Mouse (Mus musculus) lung, postnatal 0 days (tissue): ENCODE results near the gene Pcdh9. TPM values are rescaled to one million over a fixed set of nuclear protein-coding genes. Genes with fewer than 3 reads are reported as not detected.

Source experiments
- ATAC-seq: fragments of 200-750 bp; cut with Nextera tagmentation; 2 replicates; pipeline ENCODE4 v1.8.0; 2017; ENCODE audit warnings: moderate library complexity
- DNase-seq: peaks from one replicate; pipeline ENCODE4 v3.0.0-alpha.2; 2016; ENCODE audit warnings: low spot score
- H3K27ac ChIP-seq: fragments of 300-500 bp; sonication (generic); 2 replicates; pipeline ENCODE4 v1.5.1; 2014; ENCODE audit warnings: antibody characterized with exemption, mild to moderate bottlenecking, low read length, mixed read lengths
- H3K27me3 ChIP-seq: fragments of 300-500 bp; sonication (generic); replicated peaks from 2 replicates; pipeline ENCODE4 v1.6.1; 2014; ENCODE audit warnings: low read length, mixed read lengths; ENCODE audit not compliant: insufficient read depth
- H3K36me3 ChIP-seq: fragments of 300-500 bp; sonication (generic); 2 replicates; pipeline ENCODE4 v1.6.1; 2014; ENCODE audit warnings: low read length, mixed read lengths; ENCODE audit not compliant: insufficient read depth
- H3K4me1 ChIP-seq: fragments of 300-500 bp; sonication (generic); 2 replicates; pipeline ENCODE4 v1.6.1; 2014; ENCODE audit warnings: antibody characterized with exemption, low read depth, low read length, mixed read lengths; ENCODE audit not compliant: insufficient read depth
- H3K4me2 ChIP-seq: fragments of 300-500 bp; sonication (generic); replicated peaks from 2 replicates; pipeline ENCODE4 v1.6.1; 2014; ENCODE audit warnings: low read depth, mild to moderate bottlenecking, low read length, moderate library complexity, mixed read lengths
- H3K4me3 ChIP-seq: fragments of 300-500 bp; sonication (generic); 2 replicates; pipeline ENCODE4 v1.5.1; 2014; ENCODE audit warnings: low read depth, low read length
- H3K9ac ChIP-seq: fragments of 300-500 bp; sonication (generic); replicated peaks from 2 replicates; pipeline ENCODE4 v1.6.1; 2014; ENCODE audit warnings: low read depth, mild to moderate bottlenecking
- H3K9me3 ChIP-seq: fragments of 300-500 bp; sonication (generic); 2 replicates; pipeline ENCODE4 v1.6.1; 2016; ENCODE audit warnings: low read length, mixed read lengths
- CTCF ChIP-seq: IDR thresholded peaks from 2 replicates; pipeline ENCODE4 v1.5.1; 2016; ENCODE audit warnings: antibody characterized with exemption, mild to moderate bottlenecking
- EP300 ChIP-seq: IDR thresholded peaks from 2 replicates; pipeline ENCODE4 v1.6.1; 2016; ENCODE audit warnings: antibody characterized with exemption, mild to moderate bottlenecking, control low read depth
- WGBS: fragments of 180-500 bp; shearing (Covaris S2); extraction: QIAGEN DNeasy Blood & Tissue Kit; methylation state at CpG from one replicate; pipeline ENCODE4 v1.1.7; 2014; 5-methylcytosine and 5-hydroxymethylcytosine counted together
- polyA plus RNA-seq: library from polyadenylated mRNA; unstranded; fragments of >200 nt; fragmentation: Nextera tagmentation; extraction: Ambion mirVana; gene quantifications from 2 replicates; pipeline ENCODE4 v1.2.1, GENCODE M21; 2015

Gene Pcdh9
- polyA plus RNA-seq, 1 experiment from 2014 or later = 1.4 TPM

DNA sequence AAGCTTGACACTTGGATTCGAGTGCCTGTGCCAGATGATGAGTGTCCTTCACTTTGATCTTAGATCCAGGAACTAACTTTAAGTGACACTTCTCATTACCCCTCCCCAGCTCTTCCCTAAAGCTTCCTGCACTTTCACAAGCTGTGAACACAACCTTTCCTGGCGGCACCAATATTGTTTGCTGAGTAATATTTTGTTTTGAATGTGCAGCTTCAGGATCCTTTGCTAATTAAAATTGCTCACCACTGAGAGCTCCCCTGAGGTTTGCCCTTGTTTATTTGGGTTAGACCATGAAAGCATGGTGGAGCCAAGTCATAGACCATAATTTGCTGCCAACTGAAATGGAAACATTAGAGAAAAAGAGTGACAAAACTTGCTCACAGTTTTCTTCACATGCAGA lies 543.4 kb downstream of the Pcdh9 start:
- H3K27me3 ChIP-seq = no peaks in the 10 kb centered on the region
- no peak for TF ChIP-seq EP300
- TF ChIP-seq CTCF = no peak
- DNase-seq = no peak

DNA sequence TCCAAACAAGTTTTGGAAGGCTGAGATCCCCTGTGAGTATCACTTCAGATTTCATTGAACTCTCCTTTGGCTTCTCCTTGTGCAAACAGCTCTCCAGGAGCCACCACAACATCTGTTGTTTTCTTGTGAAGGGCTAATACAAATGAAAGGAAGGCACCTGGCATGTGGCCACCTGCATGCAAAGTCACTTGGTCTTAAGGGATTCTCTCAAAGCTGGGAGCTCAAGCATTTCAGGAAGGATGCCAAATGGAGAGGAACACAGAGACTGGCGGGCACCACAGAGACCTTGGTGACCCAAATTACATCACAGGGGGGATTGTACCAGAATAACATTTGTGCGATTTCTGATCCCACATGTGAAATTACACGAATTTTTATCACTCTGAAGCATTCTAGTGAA lies 547.7 kb downstream of the Pcdh9 start:
- Histone ChIP-seq H3K4me2 (no peak overlapping the region), H3K27me3 (no peaks in the 10 kb centered on the region), H3K27ac (no peak overlapping the region), H3K4me1 (no peaks in the 10 kb centered on the region), H3K36me3 (no peaks in the 10 kb centered on the region), H3K9ac (no peak overlapping the region), H3K4me3 (no peak overlapping the region), H3K9me3 (no peaks in the 10 kb centered on the region)
- 45% methylated on average over 3 of the region's 3 CpGs for WGBS
- TF ChIP-seq EP300 = no peak
- TF ChIP-seq CTCF = no peak
- no peak for ATAC-seq
- no peak for DNase-seq

More for the DNA sequence above, 543.4 kb downstream of the Pcdh9 start:
- no peak overlapping the region for H3K4me2 ChIP-seq
- 13% methylated on average over 2 of the region's 2 CpGs for WGBS
- H3K4me1 ChIP-seq = no peaks in the 10 kb centered on the region
- no peak overlapping the region for H3K27ac ChIP-seq
- H3K9me3 ChIP-seq = no peaks in the 10 kb centered on the region
- no peak overlapping the region for H3K9ac ChIP-seq
- H3K4me3 ChIP-seq = no peak overlapping the region
- no peaks in the 10 kb centered on the region for H3K36me3 ChIP-seq
- ATAC-seq = no peak

DNA sequence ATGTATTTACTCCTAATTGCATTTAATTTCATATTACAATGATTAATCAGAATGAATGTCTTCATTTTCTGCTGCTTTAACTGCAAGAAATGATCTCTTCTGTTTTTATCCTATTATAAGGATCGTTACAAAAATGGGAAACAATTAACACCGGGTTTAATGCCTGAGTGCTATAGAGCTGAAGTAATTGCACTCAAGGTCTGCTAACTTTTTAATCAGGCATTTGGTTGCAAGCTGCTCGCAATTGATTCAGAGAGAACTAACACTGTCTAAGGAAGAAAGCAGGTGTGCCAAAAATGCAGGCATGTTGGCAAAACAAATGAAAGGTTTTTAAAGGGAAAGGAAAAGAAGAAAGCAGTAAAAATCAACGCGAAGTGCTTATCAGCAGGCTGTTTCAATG lies 549.1 kb downstream of the Pcdh9 start:
- Histone ChIP-seq H3K4me3 (no peak overlapping the region), H3K4me1 (no peaks in the 10 kb centered on the region), H3K27me3 (no peaks in the 10 kb centered on the region), H3K27ac (no peak overlapping the region), H3K36me3 (no peaks in the 10 kb centered on the region), H3K9me3 (no peaks in the 10 kb centered on the region), H3K4me2 (no peak overlapping the region), H3K9ac (no peak overlapping the region)
- DNase-seq (no peak), ATAC-seq (no peak)
- no peak for TF ChIP-seq EP300
- WGBS = 60% methylated on average over 5 of the region's 5 CpGs

DNA sequence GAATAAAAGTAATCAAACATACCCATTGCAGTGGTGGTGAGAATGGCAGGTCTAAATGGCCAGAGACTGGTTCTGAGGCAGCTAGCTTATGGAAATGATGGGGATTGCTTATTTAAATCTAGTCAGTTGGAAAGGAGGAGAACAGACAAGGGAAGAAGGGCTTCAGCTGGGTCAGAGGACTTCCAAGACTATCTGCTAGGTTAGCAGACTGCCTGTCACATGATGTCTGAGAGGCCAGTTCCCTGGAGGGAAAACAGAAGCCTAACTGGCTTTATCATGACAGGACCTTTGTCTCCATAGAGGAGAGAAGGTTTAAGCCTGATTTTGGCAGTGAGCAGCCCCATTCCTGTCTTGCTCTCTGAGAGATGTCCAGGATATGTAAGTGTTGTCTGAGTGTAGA lies 561.2 kb downstream of the Pcdh9 start:
- Histone ChIP-seq H3K9ac (no peak overlapping the region), H3K4me2 (no peak overlapping the region), H3K4me1 (no peaks in the 10 kb centered on the region), H3K4me3 (no peak overlapping the region), H3K9me3 (no peaks in the 10 kb centered on the region), H3K27ac (no peak overlapping the region), H3K36me3 (no peaks in the 10 kb centered on the region), H3K27me3 (no peaks in the 10 kb centered on the region)
- no peak for TF ChIP-seq EP300
- TF ChIP-seq CTCF = no peak
- ATAC-seq = no peak
- DNase-seq = no peak

DNA sequence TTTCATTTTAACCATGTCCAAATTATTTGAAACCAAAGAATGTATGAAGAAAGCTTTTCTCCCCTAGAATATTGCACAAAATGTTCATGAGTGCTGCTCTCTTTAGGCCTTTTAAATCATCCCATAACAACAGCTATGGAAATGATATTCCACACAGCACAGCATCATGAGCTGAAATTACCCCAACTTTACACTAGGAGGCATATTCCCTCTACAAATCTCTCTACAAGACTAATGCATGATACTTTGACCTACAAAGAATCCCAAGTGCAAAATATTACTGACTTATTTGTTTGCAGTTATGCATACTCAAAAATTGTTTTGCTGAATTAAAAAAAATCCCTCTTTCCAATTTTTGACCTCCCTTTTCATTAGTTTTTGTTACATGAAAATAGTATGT lies 573.1 kb downstream of the Pcdh9 start:
- Histone ChIP-seq H3K27me3 (no peaks in the 10 kb centered on the region), H3K9me3 (no peaks in the 10 kb centered on the region), H3K9ac (no peak overlapping the region), H3K36me3 (no peaks in the 10 kb centered on the region), H3K4me3 (no peak overlapping the region), H3K27ac (no peak overlapping the region), H3K4me1 (no peaks in the 10 kb centered on the region), H3K4me2 (no peak overlapping the region)
- DNase-seq (peak; percentile 24), ATAC-seq (no peak)
- TF ChIP-seq CTCF (peak; percentile 59), EP300 (no peak)

DNA sequence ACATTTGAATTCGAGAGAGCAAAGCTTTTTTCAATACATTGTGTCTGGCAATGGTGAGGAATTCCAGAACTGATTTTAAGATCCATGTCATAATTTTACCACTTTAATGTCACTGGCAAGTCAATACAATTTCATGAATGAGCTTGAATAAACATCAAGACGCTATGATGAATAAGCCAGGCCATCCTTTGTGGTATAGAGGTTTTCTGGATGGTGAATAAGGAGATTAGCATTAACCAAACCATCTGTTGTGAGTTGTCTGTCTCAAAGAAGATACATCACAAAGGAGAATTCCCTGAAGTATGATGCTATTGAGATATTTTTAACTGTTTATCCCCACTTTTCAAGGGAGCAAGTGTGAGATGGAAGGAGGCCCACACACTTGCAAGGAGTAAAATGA lies 602.1 kb downstream of the Pcdh9 start:
- DNase-seq (no peak), ATAC-seq (no peak)
- Histone ChIP-seq H3K27me3 (no peaks in the 10 kb centered on the region), H3K27ac (no peak overlapping the region), H3K4me3 (no peak overlapping the region), H3K4me2 (no peak overlapping the region), H3K9ac (no peak overlapping the region), H3K4me1 (no peaks in the 10 kb centered on the region), H3K9me3 (no peaks in the 10 kb centered on the region), H3K36me3 (no peaks in the 10 kb centered on the region)
- TF ChIP-seq EP300 (no peak), CTCF (no peak)
- WGBS = 51% methylated on average over 2 of the region's 2 CpGs

DNA sequence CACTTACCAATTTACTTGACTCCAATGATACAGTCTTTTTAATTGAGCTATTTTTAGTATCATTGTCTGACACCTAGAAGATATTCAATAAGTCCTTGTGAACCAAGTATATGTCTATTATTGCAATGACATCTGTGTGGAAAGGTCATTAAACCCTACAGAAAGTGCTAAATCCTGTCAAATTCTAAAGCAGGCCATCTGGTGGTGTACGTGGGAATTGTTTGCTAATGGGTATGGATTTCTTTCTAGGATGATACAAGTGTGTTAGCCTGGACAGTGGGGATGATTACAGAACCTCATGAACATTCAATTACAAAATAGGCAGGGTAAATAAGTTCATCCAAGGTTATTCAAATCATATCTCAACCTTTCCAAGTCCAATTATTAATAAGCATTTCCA lies 602.8 kb downstream of the Pcdh9 start:
- DNase-seq (no peak), ATAC-seq (no peak)
- no peak overlapping the region for H3K4me2 ChIP-seq
- H3K9me3 ChIP-seq = no peaks in the 10 kb centered on the region
- TF ChIP-seq CTCF (peak; percentile 15; the same call in 1 of the 2 replicates), EP300 (no peak)
- no peaks in the 10 kb centered on the region for H3K27me3 ChIP-seq
- WGBS = 36% methylated on average over 1 of the region's 1 CpGs
- no peak overlapping the region for H3K27ac ChIP-seq
- no peaks in the 10 kb centered on the region for H3K4me1 ChIP-seq
- H3K4me3 ChIP-seq = no peak overlapping the region
- no peak overlapping the region for H3K9ac ChIP-seq
- no peaks in the 10 kb centered on the region for H3K36me3 ChIP-seq
